Mouse (Mus musculus) c-Kit-positive CD71-positive TER-119-positive erythroid progenitor cells, embryonic 14.5 days (primary cell): ENCODE measurements around the gene Jak3.
"Not testable (repeated sequence)": the region's sequence is repeated elsewhere in the genome, so short reads cannot be mapped to it uniquely, and the experiment has no call there.

Experiments used
- DNase-seq: peaks from one replicate; pipeline ENCODE4 v3.0.0-alpha.2; 2013; ENCODE audit warnings: low spot score

The Jak3 gene

DNA sequence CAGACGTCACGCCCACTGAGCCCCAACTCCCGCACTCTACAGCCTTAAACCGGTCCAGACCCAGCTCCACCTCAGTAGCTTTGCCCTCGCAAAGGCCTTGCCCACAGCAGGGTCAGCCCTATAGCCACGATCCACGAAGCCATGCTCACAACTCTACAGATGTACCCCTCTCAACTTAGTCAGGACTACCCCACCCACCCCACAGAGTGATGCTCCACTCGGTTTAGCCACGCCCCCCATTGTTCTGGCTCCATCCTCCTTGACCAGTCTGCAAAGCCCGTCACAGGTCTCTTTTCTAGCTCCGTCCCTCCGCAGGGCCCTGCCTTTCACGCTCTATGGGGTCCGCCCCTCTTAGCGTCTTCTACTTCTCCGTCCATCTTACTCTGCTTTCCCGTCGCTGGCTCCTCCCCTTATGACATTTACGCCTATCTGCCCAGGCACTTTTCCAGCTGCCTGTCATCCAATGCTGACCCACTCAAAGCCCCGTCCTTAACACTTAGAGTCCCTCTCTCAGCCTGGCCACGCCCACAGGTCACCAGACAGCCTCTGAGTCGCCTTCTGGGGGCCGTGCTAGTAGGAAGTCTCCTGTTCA, 10.1 kb downstream of the Jak3 start:
- no peak for DNase-seq

DNA sequence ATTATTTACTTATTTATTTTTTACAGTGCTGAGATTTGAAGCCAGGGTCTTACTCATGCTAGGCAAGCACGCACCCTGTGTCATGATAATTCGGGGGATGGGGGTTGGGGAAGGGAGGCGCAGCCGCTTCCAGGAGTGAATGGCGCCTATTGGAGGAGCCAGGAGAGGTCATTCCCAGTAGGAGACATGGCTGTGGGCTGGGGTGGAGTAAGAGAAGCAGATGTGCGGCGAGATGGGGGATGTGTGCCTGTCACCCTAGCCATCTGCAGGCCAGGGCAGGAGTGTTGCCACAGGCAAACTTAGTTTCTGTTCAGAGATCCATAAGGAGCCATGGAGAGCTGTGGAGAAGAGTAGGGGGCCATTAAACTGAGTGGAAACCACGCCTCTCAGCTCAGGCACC, 11.5 kb downstream of the Jak3 start:
- DNase-seq: no peak

DNA sequence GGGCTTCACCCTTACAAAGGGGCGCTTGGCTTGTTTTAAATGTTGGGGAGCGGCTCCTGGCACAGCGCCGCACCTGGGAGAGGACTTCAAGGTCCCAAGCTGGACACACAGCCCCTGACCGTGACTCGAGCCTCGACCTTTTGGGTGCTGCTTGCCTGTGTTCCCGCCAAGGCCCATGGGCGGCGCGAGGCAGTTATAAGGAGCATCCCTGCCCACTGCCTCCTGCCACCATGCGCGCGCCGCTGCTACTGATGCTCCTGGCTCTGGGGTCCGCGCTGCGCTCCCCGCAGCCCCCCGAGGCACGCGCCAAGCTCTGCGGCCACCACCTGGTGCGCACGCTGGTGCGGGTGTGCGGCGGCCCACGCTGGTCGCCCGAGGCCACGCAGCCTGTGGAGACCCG, 12.9 kb downstream of the Jak3 start, which contains the start of gene Insl3:
Gene Insl3, plus strand, starts transcription at position 187 of the 400 bp plus-strand sequence.
- DNase-seq: no peak

DNA sequence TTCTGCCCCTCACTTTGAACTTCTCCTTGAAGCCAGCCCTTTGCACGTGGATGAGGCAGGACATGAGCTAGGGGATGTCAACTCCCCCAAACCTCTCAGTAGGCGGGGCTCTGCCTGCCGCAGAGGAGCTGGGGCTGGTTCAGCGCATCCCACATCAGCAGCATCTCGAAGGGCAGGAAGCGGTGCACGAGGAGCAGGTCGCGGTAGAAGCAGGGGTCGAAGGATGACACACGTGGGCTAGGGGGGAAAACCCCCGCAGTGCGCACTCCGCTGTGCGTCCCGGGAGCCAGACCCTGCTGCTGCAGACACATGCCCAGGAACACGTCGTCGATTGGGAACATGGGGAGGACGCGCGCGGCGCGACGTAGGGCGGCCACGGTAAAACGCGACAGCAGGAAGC, 16.4 kb downstream of the Jak3 start:
- no peak for DNase-seq

DNA sequence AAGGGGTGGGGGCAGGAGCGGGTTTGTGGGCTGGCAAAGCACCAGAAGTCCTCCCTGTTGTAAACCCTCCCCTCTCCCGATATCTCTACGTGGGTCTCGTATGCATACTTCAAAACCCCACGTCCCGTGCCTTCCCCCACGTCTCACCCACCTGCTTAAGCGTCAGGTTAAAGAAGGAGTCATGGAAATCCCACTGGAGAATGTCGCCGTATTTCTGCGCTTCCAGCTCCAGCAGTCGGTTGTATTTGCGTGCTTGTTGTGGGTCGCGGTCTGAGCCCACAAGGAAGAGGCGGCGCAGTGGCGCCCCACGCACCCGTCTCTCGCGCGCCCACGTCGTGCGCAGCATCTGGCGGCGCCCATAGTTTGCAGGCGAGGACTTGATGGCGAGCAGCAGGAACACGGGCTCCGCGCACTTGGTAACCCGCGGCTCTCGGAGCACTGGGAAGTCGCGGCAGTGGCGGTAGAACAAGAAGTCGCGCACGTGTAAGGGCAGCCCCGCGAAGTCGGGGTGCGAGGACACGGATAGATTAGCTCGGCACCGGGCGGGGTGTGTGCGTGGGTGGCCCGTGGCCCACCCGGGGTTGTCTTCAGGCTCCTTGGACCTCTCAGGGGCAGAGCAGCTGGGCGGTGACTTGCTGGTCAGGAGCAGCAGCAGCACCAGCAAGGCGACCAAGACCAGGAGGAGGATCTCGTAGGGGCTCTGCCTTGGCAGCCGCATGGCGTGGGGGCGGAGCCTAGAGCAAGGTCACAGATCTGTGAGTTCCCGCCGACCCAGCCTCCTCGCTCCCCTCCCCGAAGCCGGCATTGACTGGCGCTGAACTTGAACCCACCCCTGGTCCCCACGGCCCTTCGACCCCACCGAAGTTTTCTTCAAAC, 17.3 kb downstream of the Jak3 start:
- DNase-seq: no peak

DNA sequence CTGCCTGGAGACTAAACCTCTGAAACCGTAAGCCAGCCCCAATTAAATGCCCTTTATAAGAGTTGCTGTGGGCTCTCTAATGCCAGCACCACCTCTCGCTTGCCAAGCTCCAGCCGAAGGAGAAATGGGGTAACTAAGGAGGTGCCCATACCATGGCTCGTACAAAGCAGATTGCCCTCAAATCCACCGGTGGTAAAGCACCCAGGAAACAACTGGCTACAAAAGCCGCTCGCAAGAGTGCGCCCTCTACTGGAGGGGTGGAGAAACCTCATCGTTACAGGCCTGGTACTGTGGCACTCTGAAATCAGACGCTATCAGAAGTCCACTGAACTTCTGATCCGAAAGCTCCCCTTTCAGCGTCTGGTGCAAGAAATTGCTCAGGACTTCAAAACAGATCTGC, 19.4 kb downstream of the Jak3 start:
- DNase-seq: not testable (repeated sequence)

DNA sequence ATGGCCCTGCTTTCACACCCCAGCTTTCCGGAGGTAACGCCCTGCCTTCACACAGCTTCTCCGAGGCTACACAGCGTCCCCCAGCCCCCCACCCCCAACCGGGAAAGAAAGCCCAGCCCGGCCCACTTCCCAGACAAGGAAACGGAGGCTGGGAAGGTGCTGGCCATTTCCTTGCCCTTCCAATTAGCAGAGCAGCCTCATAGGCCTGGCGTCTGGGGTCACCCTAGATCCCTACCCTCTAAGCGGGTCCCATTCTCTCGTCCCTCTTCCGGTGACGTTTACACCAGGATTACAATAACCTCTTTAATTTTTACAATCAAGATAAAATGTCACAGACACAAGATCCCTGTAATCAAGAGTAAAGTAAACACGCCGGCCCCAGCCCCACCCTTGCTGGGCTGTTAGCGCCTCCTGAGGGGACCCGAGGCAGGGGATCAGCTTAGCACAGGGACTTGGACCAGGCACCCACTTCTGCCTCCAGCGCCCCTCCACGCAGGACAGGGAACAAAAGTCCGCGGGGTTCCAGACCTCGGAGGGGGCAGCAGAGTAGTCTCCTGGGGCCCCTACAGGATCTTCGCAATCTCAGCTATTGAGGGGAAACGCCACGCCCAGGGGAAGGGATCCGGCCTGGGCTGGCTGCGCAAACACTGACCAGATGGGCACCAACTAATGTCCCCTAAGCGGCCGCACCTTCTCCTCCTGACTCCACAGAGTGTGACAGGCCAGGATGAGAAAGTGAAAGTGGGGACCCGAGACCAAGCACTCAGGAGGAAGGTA, 24.6 kb downstream of the Jak3 start:
- DNase-seq: no peak

DNA sequence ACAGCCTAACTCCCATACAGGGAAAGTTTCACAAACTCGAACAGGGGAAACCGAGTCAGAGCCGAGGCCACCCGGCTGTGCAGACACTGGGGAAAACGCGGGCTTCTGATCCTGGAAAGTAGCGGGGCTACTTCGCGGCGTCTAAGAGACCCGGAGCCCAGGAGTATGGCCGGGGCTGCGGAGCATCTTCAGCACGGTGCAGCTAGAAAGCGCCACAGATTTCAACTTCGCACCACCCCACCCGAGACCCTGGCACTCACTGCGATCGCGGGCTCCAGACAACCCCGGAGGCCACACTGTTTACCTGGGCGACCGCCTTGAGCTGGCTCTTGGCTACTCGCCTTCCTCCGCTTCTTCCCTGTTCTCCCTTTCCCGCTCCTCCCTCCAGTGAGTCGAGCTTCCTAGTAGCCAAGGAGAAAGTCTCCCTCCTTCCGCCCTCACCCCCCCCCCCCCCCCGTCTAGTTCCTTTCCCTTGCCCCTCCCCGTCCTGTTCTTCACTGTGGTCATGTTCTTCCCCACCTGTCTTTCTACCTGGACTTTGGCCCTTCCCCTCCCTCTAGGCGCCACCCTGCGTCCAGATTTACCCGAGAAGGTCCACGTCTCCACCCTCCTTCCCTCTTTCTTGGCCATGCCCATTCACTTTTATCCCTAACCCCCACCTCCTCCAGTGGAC, 25.5 kb downstream of the Jak3 start, which contains the start of gene B3gnt3:
Gene B3gnt3, minus strand, starts transcription at position 376 of the 673 bp plus-strand sequence.
- no peak for DNase-seq

DNA sequence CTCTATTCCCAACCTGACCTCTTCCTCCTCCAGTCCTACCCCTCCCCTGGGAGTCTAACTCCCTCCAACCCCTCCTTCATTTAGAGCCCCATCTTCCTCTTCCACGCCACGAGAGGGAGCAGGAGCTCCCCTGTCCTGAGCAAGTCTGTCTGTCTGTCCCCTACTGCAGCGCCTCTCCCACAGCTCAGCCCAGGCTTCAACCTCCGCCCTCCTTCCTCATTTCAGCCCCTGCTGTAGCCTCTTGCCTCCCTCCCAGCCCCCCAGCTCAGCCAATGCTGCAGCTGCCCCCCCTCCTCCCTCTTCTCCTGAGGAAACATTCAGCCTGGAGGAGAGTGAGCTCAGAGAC, 26.0 kb downstream of the Jak3 start:
- no peak for DNase-seq

DNA sequence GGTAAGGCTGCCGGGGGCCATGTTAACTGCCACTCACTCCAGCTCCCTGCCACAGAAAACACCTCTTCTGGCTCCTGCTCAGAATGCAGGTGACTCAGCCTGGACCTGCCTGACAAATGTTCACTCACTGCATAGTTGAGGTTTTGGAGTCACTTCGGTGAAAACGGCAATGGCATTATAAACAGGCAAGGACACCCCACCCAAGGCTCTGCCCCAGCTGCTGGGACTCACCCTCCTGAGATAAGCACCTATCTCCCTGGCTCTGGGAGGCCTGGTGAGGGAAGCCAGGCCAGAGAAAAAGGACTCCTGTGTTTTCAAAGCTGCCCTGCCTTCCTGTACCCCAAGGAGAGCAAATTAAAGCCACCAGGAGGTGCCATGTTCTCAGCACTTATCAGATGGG, 26.8 kb downstream of the Jak3 start:
- peak; percentile 81 for DNase-seq

DNA sequence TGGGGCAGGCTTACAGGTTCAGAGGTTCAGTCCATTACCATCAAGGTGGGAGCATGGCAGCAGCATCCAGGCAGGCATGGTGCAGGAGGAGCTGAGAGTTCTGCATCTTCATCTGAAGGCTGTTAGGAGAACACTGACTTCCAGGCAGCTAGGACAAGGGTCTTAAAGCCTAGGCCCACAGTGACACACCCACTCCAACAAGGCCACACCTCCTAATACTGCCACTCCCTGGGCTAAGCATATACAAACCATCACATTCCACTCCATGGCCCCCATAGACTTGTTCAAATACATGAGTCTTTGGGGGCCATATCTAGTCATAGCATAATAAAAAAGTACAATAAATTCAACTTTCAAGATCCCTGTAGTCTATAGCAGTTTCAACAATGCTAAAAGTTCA, 27.3 kb downstream of the Jak3 start:
- not testable (repeated sequence) for DNase-seq

DNA sequence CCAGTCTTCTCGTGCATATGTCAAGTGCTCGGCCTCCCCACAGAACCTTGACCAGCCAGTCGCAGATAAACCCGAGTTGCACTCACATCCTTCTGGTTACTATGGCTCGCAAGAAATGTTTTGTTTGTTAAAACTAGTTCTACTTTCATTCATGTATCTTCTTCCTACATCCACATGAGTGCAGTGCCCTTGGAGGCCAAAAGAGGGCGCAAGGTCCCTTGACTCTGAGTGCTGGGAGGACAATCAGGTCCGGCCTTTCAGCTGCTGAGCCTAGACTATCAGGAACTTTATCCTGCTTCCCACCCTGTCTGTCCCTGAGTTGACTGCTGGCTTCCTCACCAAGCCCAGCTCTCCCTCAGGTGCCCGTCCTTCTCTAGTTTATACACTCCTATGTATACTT, 31.8 kb downstream of the Jak3 start:
- peak; percentile 69 for DNase-seq

DNA sequence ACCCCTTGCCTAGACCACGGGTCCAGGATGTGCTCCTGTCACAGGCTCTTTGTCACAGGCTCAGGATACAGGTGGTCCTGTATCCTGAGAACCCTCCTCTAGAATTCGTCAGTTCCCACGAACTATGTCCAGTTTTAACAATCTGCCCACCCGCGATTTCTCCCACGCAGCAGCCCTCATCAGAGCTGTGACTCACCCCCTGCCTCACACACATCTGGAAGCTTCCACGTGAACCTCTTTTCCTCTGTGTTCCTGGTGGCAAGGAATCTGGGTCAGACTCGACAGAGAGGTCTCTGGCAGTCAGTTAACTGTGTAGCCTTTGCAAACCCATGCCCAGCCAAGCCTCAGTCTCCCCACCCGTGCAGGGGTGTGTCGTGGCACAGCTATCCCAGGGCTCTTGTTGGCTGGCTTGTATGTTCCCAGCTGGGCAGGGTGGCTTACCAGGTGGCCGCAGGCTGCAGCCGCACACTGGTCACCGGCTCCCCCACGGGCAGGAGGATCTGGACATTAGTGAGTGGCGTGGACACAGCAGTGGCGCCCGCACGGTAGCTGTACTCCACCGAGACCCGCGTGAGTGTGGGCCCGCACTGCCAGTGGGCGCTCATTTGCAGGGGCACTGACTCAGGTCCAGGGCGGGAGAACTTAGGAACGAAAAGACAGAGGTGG, 33.2 kb downstream of the Jak3 start:
- DNase-seq: no peak

DNA sequence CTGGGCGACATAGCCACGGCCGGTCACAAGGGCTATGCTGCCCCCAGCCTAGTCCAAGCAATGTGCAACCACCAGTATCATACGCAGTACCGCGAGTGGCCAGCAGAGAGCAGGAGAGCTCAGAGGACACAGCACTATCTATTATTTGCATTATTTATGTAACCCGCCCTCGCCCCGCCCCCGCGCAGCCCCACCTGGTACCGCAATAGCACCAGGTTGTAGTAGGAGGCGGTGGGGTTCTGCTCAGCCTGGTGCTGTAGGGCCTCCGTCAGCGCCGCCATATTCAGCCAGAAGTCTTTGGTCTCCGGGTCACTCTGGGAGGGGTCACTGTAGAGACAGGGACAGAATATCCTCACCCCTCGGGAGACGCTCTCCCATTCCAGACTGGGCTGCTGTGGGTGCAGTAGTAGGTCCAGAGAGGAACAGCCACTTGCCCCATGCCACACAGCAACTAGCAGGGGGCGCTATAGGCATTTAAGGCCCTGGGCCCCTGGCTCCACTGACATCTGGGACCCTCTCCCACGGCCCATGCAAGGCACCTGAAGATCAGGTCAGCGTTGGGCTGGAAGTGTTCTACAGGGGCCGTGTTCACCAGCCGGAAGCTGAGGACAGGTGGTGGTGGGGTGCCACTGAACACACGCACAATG, 33.8 kb downstream of the Jak3 start:
- DNase-seq: peak; percentile 72

DNA sequence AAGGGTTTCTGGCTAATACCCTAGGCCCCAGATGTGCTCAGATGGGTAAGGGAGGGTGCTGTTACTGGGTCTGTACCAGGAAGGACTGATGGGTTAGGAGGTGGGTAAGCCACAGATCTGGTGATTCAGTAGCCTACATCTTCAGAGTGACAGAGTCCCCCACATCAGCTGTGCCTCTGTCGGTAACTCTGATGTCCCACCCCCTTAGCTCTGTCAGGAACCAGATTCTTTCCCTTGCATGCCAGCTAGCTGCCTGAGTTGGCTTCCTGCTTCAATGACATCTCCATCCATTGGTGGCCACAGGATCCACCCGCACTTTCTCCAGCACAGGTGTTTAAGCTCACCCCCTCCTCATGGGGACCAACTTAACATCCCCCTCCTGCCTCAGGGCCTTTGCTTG, 35.5 kb downstream of the Jak3 start:
- DNase-seq: no peak

DNA sequence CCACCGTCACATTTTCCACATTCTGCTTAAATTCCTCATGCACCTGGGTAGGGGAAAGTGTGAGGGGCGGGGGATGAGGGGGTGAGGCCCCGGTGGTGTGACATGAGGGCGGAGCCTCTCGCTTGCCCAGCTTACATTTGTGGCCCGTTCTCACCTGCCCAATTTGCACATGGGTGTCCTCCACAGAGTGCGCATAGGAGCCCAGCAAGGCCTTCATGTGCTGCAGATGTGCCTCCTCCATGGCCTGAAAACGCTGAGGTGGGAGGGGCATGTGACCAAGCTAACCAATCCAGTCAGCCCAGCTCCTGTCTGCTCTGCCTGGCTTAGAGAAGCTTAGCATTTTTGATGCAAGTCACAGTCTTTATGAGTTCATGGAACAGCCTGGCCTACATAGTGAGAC, 39.4 kb downstream of the Jak3 start:
- DNase-seq: no peak

DNA sequence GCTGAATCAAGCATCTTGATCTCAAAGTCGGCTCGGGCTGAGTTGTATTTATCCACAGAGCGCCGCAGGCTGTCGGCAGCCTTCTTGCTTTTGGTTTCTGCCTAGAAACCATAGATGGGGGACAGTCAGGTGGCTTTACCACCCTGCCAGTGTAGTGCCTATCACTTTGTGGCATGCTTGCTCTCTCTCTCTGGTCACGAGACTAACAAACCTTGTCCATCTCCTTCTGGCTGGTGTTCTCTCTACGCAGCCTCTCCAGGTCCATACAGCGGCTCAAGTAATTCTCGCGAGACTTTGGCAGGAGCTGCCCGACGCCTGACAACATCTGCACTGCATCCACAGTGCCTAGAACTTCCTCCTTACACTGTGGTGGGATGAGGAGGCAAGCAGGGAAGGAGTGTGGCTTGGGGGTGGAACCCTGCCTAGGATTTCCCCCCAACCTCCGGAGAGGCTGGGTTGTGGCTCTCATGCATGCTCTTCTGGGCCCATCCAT, 40.5 kb downstream of the Jak3 start:
- no peak for DNase-seq

DNA sequence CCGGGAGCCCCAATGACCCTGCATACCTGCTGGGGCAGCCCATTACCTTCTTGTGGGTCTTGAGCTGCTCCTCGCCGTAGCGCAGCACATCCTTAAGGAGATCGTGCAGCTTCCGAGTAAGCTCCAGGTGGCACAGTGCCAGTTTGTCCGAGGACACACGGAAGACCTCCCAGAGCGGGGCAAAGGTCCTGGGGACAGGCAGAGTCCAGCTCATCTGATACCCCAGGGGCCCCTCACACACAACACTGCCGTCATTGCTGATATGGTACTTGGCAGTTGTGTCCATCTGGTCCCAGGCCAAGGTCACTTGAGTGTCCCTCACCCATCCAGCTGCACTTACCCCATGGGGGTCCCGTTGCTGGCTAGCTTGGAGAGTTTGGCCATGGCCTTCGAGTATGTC, 41.0 kb downstream of the Jak3 start:
- DNase-seq: no peak

DNA sequence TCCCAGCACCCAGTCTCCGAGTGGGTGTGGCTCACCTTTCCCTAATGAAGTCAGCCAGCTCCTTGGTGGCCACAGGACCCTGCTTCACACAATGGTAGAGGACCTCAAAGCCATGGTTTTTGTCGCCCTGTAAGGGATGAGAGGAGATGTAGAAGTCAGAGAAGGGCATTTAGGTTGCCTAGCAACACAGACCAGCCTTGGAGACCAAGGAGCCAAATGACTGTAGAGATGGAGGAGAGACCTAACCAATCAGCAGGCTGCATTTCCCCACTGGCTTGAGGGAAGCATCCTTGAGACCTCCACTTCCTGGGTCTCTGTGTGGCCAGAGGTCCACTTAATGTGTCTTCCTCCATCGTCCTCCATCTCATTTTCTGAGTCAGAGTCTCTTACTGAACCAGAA, 42.2 kb downstream of the Jak3 start:
- no peak for DNase-seq

DNA sequence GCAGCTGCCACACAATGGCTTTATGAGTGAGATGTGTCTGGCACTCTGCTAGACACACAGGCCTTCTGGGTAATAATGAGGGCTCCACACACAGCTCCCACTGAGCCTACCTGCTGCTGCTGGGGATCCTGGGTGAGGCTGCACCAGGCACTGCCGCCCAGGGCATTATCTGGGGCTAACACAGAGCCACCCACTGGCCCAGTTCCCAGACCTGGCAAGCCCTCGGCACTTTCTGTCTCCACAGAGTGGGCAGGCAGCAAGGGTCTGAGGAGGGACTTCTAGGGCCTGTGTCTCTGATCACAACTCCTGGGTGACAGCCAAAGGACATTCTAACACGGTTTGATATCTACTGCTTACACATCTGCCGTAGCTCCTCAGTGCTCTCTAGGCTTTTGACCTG, 43.1 kb downstream of the Jak3 start:
- no peak for DNase-seq

DNA sequence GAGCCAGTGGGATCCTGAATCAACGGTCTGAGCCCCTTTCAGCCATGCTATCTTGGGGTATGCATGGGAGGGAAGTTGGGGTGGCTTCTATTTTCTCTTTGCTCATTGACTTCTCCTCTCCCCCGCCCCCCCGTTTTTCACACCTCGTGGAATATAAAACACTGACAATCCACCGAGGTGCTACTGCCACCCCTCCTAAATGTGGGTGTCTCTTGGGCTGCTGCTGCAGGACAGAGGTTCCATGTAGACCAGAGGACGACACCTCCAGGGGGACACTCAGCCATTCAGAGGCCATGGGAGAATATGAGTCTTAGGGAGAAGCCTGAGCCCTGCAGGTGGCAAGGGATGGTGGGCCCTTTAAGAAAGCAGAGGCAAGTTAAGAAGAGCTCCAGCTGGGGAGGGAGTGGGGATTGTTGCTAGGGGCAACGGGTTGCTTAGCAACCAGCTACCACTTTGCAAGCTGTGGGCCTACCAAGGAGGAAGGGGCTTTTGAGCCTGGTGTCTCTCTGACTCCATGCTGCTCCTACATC, 43.9 kb downstream of the Jak3 start:
- no peak for DNase-seq
